Mouse (Mus musculus) stomach, adult 2 months (tissue): ENCODE measurements around the gene Nxph3. TPM values are rescaled to one million over a fixed set of nuclear protein-coding genes. Genes with fewer than 3 reads are reported as not detected.

Source experiments
- polyA plus RNA-seq: library from polyadenylated mRNA; depleted of rRNA; stranded (reverse); fragments of >200 nt; gene quantifications from 2 replicates; pipeline ENCODE4 v1.2.3, GENCODE M21; 2012; rRNA removed

Nxph3 gene
- 1.6 and 2.4 TPM in 2 replicates for polyA plus RNA-seq

GRCm38 (mm10) chr11:95514298-95514861 is at the start of gene Nxph3:
Gene Nxph3, minus strand, starts transcription at chr11:95514570.

Other genes with a start within 250 kb of the Nxph3 start
- 10.7 and 11.6 TPM in 2 replicates for gene Kat7, start 204.3 kb downstream of the Nxph3 start, polyA plus RNA-seq
- 18.2 and 21.7 TPM in 2 replicates for gene Fam117a, start 177.6 kb downstream of the Nxph3 start, polyA plus RNA-seq
- 43.9 and 48.3 TPM in 2 replicates for gene Slc35b1, start 129.9 kb downstream of the Nxph3 start, polyA plus RNA-seq
- gene Spop, start 100.5 kb downstream of the Nxph3 start, polyA plus RNA-seq = 16.3 and 17.3 TPM in 2 replicates
- 3.1 and 3.4 TPM in 2 replicates for gene Ngfr, start 73.2 kb upstream of the Nxph3 start, polyA plus RNA-seq
- gene Phb, start 152.4 kb upstream of the Nxph3 start, polyA plus RNA-seq = 52.8 and 56.7 TPM in 2 replicates
- gene Zfp652, start 198.1 kb upstream of the Nxph3 start, polyA plus RNA-seq = 8.0 and 8.2 TPM in 2 replicates
- gene B130006D01Rik, start 209.0 kb upstream of the Nxph3 start, polyA plus RNA-seq = not detected in 2 replicates